Mouse (Mus musculus): ENCODE results near the gene Gm42957.
A peak's percentile ranks its signal among the peaks of the same experiment; 100 is the strongest.

DNA sequence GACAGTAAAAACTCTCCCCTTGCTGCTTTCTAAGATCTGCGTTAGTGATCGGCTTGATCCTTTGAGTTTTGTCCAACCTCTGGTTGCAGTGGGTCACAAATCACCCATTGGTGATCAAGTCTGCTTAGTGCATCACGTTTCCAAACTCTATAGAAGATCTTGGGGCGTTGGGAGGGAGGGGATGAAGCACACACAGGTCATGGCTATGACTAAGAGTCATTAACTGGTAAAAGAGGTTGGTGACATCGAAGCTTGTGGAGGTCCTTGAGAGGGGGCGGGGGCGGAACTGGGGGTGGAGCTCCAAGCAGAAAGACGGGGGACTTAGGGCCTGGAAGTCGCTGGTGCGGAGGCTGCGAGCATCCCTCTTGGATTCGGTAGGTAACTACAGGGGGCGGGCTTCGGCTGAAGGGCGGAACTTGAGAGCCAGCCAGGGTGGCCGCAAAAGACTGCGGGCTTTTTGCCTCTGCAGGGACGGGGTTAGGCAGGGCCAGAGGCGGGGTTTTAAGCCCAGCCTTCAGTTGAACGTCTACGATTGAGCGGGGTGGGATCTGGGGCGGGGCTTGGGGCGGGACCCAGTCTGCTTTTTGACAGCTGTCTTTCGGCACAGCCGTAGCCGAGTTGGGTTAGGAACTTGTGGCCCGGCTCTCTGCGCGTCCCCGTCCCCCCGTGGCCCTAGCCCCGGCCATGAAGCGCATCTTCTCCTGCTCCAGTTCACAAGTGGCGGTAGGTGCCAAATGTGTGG lies 34.6 kb downstream of the Gm42957 start, which contains the start of gene Ankrd35:
- TF ChIP-seq CTCF (IDR thresholded peaks at IDR 0.05; ENCODE audit: borderline replicate concordance, extremely low read depth, insufficient read depth, insufficient read length), result peak; percentile 25; the same call in 1 of the 2 replicates
- TF ChIP-seq POLR2A (IDR thresholded peaks at IDR 0.05; ENCODE audit: borderline replicate concordance, extremely low read depth, insufficient read depth, insufficient read length, poor library complexity, severe bottlenecking), result no peak
